Mouse (Mus musculus) neural tube, embryonic 11.5 days (tissue): ENCODE data around the gene Sgms2. TPM values are rescaled to one million over a fixed set of nuclear protein-coding genes. Genes with fewer than 3 reads are reported as not detected.

Source experiments
- ATAC-seq: fragments of 200-750 bp; cut with Nextera tagmentation; 2 replicates; pipeline ENCODE4 v1.8.0; 2017; ENCODE audit warnings: moderate number of reproducible peaks, mild to moderate bottlenecking, moderate TSS enrichment, moderate library complexity; ENCODE audit not compliant: insufficient read depth, low FRiP score, low TSS enrichment
- DNase-seq: peaks from one replicate; pipeline ENCODE4 v3.0.0-alpha.2; 2015; ENCODE audit warnings: low spot score
- H3K27ac ChIP-seq: fragments of 300-500 bp; sonication (generic); 2 replicates; pipeline ENCODE4 v1.5.1; 2014; ENCODE audit warnings: low read depth, mild to moderate bottlenecking, low read length
- H3K27me3 ChIP-seq: fragments of 300-500 bp; sonication (generic); 2 replicates; pipeline ENCODE4 v1.6.1; 2014; ENCODE audit warnings: mild to moderate bottlenecking, low read length, mixed read lengths; ENCODE audit not compliant: control insufficient read depth, insufficient read depth
- H3K36me3 ChIP-seq: fragments of 300-500 bp; sonication (generic); 2 replicates; pipeline ENCODE4 v1.6.1; 2014; ENCODE audit warnings: mild to moderate bottlenecking, low read length, moderate library complexity, mixed read lengths; ENCODE audit not compliant: control insufficient read depth, insufficient read depth
- H3K4me1 ChIP-seq: fragments of 300-500 bp; sonication (generic); 2 replicates; pipeline ENCODE4 v1.6.1; 2014; ENCODE audit warnings: low read length, mixed read lengths; ENCODE audit not compliant: control insufficient read depth, insufficient read depth
- H3K4me2 ChIP-seq: fragments of 300-500 bp; sonication (generic); 2 replicates; pipeline ENCODE4 v1.6.1; 2014; ENCODE audit warnings: low read depth, mild to moderate bottlenecking, moderate library complexity
- H3K4me3 ChIP-seq: fragments of 300-500 bp; sonication (generic); 2 replicates; pipeline ENCODE4 v1.5.1; 2014; ENCODE audit warnings: low read depth, low read length
- H3K9ac ChIP-seq: fragments of 300-500 bp; sonication (generic); 2 replicates; pipeline ENCODE4 v1.6.1; 2014; ENCODE audit warnings: mild to moderate bottlenecking, low read length
- H3K9me3 ChIP-seq: fragments of 300-500 bp; sonication (generic); 2 replicates; pipeline ENCODE4 v1.6.1; 2016; ENCODE audit warnings: low read length; ENCODE audit not compliant: control insufficient read depth
- WGBS: fragments of 180-500 bp; shearing (Covaris S2); extraction: QIAGEN DNeasy Blood & Tissue Kit; methylation state at CpG from one replicate; pipeline ENCODE4 v1.1.7; 2014; 5-methylcytosine and 5-hydroxymethylcytosine counted together
- polyA plus RNA-seq: library from polyadenylated mRNA; unstranded; fragments of >200 nt; fragmentation: Nextera tagmentation; extraction: Ambion mirVana; gene quantifications from 2 replicates; pipeline ENCODE4 v1.2.1, GENCODE M21; 2014

Gene Sgms2
- polyA plus RNA-seq, 1 experiment from 2014 or later, result 0.52 TPM

DNA sequence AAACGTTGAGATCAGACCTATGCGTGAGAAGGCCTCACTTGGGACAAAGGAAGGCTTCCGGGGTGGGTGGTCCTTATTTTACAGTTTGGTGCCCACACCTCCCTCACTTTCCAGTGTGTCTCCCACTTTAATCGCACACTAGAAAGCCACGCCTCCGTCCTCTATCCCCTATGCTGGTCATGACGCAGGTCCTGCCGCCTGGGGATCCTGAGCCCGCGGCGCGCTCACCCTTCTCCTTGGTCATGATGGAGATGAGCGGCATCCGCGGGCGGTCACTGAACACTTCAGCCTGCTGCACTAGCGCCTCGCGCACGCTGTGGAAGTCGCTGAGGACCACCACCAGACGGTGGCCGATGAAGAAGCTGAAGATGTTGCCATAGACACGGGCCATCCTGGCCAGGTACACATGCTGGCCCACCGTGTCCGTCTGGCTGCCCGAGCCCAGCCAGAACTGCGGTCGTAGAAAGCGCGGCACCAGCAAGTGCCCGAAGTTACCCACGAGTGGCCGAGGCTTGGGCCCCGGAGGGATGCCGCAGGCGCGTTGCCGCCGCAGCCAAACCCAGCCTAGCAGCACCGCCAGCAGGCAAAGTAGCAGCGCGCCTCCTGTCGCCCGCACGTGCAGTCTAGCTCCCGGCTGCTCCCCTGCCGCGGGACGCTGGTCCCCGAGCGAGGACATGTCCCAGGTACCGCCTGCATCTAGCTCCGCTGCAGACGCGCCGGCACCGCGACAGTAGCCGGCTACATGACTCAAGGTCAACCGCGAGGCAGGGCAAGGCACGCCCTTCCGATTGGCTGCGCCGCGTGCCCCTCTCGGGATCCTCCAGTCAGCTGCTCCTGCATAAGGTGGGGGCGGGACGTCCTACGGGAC, 188.5 kb downstream of the Sgms2 start, which contains the start of gene Cyp2u1:
Gene Cyp2u1 (minus strand): TSS at position 776 of the 868 bp plus-strand sequence.
- Histone ChIP-seq H3K4me3 (peak within 1 kb of the TSS; percentile 68), H3K4me2 (peak within 1 kb of the TSS; percentile 98), H3K27me3 (no peaks in the 10 kb centered on the region), H3K36me3 (no peaks in the 10 kb centered on the region), H3K4me1 (no peaks in the 10 kb centered on the region), H3K9ac (peak within 1 kb of the TSS; percentile 69), H3K27ac (peak within 1 kb of the TSS; percentile 70; the same call in 1 of the 2 replicates), H3K9me3 (no peaks in the 10 kb centered on the region)
- under 1% methylated on average over 71 of the region's 71 CpGs for WGBS
- ATAC-seq (peak; percentile 98), DNase-seq (peak; percentile 92)

DNA sequence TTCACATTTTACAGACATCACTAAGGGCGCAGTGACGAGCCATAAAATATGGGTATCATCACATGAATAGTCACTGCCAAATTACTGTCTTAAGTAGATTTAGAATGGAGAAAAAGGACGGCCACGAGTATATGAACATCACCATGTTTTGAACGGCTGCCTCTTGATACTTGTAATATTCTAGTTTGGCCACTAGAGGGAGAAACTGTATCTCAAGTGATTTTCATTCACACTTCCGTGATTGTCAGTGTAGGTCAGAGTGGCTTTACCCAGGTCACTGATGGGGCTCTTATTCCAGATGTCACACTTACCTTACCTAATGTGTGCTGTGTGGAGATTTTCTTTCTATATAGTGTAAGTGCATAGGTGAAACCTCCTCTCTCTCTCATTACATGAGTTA, 191.3 kb downstream of the Sgms2 start:
- WGBS, result 11% methylated on average over 6 of the region's 6 CpGs
- no peak for ATAC-seq
- no peaks in the 10 kb centered on the region for H3K36me3 ChIP-seq
- no peak overlapping the region for H3K4me3 ChIP-seq
- DNase-seq, result no peak
- H3K4me1 ChIP-seq, result no peaks in the 10 kb centered on the region
- H3K9me3 ChIP-seq, result no peaks in the 10 kb centered on the region
- no peak overlapping the region for H3K4me2 ChIP-seq
- H3K9ac ChIP-seq, result no peak overlapping the region
- no peaks in the 10 kb centered on the region for H3K27me3 ChIP-seq
- no peak overlapping the region for H3K27ac ChIP-seq

DNA sequence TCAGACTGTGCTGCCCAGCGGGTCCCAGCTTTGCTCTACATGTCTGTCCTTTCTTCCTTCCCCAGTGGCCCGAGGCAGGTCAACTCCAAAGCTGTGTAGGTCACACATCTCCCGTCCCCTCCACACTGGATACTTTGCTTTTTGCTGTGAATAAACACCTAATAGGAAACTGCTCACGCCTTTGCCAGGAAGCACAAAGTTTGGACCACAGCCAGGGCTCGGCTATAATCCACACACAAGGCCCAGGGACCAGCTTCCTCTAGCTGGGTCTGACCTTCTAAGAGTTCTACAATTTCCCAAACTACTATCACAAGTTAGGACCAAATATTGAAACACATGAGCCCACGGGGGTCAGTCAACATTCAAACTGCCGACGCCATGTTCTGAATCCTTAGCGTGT, 192.1 kb downstream of the Sgms2 start:
- Histone ChIP-seq H3K4me3 (no peak overlapping the region), H3K27me3 (no peaks in the 10 kb centered on the region), H3K36me3 (no peaks in the 10 kb centered on the region), H3K4me1 (no peaks in the 10 kb centered on the region), H3K9ac (no peak overlapping the region), H3K9me3 (no peaks in the 10 kb centered on the region), H3K4me2 (no peak overlapping the region), H3K27ac (no peak overlapping the region)
- WGBS, result 89% methylated on average over 9 of the region's 9 CpGs
- ATAC-seq (no peak), DNase-seq (no peak)

GRCm38 (mm10) chr3:131296893-131297292, 194.3 kb downstream of the Sgms2 start:
- Histone ChIP-seq H3K9me3 (no peaks in the 10 kb centered on the region), H3K27ac (no peak overlapping the region), H3K9ac (no peak overlapping the region), H3K36me3 (no peaks in the 10 kb centered on the region), H3K4me3 (no peak overlapping the region), H3K4me1 (no peaks in the 10 kb centered on the region), H3K4me2 (no peak overlapping the region), H3K27me3 (no peaks in the 10 kb centered on the region)
- ATAC-seq (no peak), DNase-seq (no peak)
- WGBS, result 93% methylated on average over 7 of the region's 7 CpGs

GRCm38 (mm10) chr3:131295513-131296200, 195.6 kb downstream of the Sgms2 start:
- H3K27ac ChIP-seq, result no peak overlapping the region
- no peak overlapping the region for H3K4me3 ChIP-seq
- ATAC-seq, result no peak
- H3K36me3 ChIP-seq, result no peaks in the 10 kb centered on the region
- no peaks in the 10 kb centered on the region for H3K4me1 ChIP-seq
- WGBS, result 90% methylated on average over 12 of the region's 12 CpGs
- H3K9ac ChIP-seq, result no peak overlapping the region
- no peaks in the 10 kb centered on the region for H3K9me3 ChIP-seq
- H3K27me3 ChIP-seq, result no peaks in the 10 kb centered on the region
- DNase-seq, result no peak
- H3K4me2 ChIP-seq, result no peak overlapping the region

GRCm38 (mm10) chr3:131294503-131294902, 196.7 kb downstream of the Sgms2 start:
- no peak overlapping the region for H3K4me2 ChIP-seq
- no peaks in the 10 kb centered on the region for H3K4me1 ChIP-seq
- no peak overlapping the region for H3K4me3 ChIP-seq
- H3K9ac ChIP-seq, result no peak overlapping the region
- ATAC-seq (no peak), DNase-seq (no peak)
- no peaks in the 10 kb centered on the region for H3K27me3 ChIP-seq
- no peaks in the 10 kb centered on the region for H3K36me3 ChIP-seq
- WGBS, result 52% methylated on average over 3 of the region's 3 CpGs
- no peaks in the 10 kb centered on the region for H3K9me3 ChIP-seq
- H3K27ac ChIP-seq, result no peak overlapping the region

DNA sequence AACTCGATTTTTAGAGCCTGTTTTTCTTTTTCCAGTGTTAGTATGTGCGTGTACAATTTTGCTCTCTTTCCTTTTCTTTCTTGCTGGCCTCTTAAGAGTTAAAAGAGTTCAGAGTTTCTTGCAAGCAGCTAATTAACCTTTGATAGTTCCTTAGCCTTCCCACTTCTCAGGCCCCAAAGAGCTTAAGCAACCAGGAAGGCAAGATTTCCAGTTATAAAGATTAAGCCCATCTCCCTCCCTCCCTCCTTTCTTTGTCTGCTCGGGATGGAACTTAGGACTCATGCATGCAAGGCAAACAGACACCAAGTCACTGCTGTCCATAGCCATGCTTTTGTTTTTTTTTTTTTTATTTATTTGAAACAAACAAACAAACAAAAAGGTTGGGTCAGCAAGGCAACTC, 198.3 kb downstream of the Sgms2 start:
- no peaks in the 10 kb centered on the region for H3K4me1 ChIP-seq
- H3K9me3 ChIP-seq, result no peaks in the 10 kb centered on the region
- DNase-seq (no peak), ATAC-seq (no peak)
- H3K4me2 ChIP-seq, result no peak overlapping the region
- H3K27ac ChIP-seq, result no peak overlapping the region
- no peak overlapping the region for H3K4me3 ChIP-seq
- no peaks in the 10 kb centered on the region for H3K36me3 ChIP-seq
- H3K27me3 ChIP-seq, result no peaks in the 10 kb centered on the region
- H3K9ac ChIP-seq, result no peak overlapping the region
- 87% methylated on average over 3 of the region's 3 CpGs for WGBS

GRCm38 (mm10) chr3:131292349-131292748, 198.9 kb downstream of the Sgms2 start:
- no peaks in the 10 kb centered on the region for H3K4me1 ChIP-seq
- ATAC-seq (no peak), DNase-seq (no peak)
- no peaks in the 10 kb centered on the region for H3K36me3 ChIP-seq
- no peak overlapping the region for H3K9ac ChIP-seq
- no peak overlapping the region for H3K4me2 ChIP-seq
- WGBS, result 96% methylated on average over 2 of the region's 2 CpGs
- H3K4me3 ChIP-seq, result no peak overlapping the region
- no peaks in the 10 kb centered on the region for H3K27me3 ChIP-seq
- no peaks in the 10 kb centered on the region for H3K9me3 ChIP-seq
- H3K27ac ChIP-seq, result no peak overlapping the region

GRCm38 (mm10) chr3:131291890-131292289, 199.3 kb downstream of the Sgms2 start:
- Histone ChIP-seq H3K9ac (no peak overlapping the region), H3K27ac (no peak overlapping the region), H3K4me3 (no peak overlapping the region), H3K9me3 (no peaks in the 10 kb centered on the region), H3K4me2 (no peak overlapping the region), H3K36me3 (no peaks in the 10 kb centered on the region), H3K4me1 (no peaks in the 10 kb centered on the region), H3K27me3 (no peaks in the 10 kb centered on the region)
- DNase-seq, result no peak
- ATAC-seq, result no peak
- 77% methylated on average over 4 of the region's 4 CpGs for WGBS
